Mouse (Mus musculus): Measurements from ENCODE around the gene Efna5.

DNA sequence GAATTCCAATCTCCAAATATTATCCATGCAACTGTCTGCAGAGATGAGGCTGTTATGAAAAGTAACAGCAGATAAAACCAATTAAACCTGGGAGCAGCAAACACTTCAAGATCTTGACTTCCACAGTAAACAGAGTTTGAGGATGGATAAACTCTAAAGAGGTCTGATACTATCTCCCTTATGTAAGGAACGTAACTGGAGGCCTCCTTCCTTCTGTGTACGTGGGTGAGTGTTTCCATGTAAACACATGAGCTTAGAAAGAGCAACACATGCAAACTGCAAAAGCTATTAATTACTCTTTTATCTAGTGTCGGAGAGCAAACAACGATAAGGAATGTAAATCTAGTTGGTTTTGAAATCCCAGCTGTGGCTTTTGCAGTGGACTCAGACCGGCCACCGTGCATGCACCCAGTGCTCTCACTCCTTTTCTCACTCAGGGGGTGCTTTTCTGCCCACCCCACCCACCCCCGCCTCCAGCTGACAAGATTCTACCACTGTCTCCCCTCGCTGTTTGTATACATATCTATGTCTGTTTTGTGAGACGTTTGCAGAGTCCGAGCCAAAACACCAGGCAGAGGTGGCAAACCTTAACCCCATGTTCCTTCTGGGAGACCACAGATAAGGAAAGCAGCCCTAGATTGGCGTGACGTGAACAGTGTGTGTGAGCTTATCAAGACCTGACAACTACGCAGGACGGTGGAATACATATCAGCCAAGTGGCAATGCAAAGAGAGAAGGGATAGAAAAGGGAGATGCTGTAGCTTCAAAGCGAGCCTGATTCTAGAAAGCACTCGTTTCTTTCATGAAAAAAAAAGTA lies 132.1 kb downstream of the Efna5 start:
- no peak for TF ChIP-seq POLR2A (IDR thresholded peaks at IDR 0.05; ENCODE audit: borderline replicate concordance, extremely low read depth, low read depth, low read length)
- TF ChIP-seq CTCF (IDR thresholded peaks at IDR 0.05; ENCODE audit: insufficient read depth, low read length): no peak
